Mouse (Mus musculus): Measurements from ENCODE around the gene Gm21961.
"Not testable (repeated sequence)": the region's sequence is repeated elsewhere in the genome, so short reads cannot be mapped to it uniquely, and the experiment has no call there.

Gene Gm21961

GRCm38 (mm10) chr15:65014804-65015203 is at the start of gene Gm21961:
Gene Gm21961 (minus strand): TSS chr15:65014904.
- no peak for DNase-seq

DNA sequence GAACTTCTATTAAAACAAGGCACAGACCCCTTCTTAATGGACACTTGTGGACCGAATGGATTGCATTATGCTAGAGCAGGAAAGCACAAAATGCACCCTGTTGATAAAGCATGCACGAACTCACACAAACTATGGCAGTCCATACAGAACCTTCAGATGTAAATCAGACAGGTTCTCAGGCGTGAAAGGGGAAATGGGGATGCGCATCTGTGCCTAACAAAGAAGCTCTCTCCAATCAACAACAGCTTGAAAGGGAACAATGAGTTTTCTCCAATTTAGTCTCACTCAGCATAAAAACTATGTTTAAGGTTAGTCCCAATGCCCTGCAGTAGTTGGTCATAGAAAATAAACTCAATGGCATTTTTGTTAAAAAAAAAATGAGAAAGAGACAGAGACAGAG is 27.3 kb upstream of the Gm21961 start:
- DNase-seq = no peak

- DNase-seq = not testable (repeated sequence)
Measured at GRCm38 (mm10) chr15:65039216-65039615, 24.5 kb upstream of the Gm21961 start.

DNA sequence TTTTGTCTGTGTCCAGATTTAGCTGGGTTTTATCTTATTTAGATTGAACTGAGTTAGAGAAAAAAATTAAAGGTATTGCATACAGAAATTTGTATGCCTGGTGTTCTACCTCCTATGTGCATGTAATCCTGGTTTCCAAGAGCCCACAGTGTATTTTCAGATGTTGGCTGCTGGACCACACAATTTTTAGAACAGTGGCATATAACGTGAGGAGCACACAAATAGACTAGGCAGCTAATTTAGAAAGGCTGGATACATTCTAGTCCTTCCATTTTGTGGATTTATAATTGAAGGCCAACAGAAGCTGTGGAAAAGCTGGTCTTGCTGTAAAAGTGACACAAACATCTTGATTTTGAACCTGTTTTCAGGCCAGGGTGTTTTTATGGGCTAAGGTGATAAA is 3.3 kb upstream of the Gm21961 start:
- DNase-seq = no peak

- DNase-seq = peak; percentile 6
Measured at GRCm38 (mm10) chr15:65006177-65006576, 8.5 kb downstream of the Gm21961 start.

GRCm38 (mm10) chr15:64994498-64994897 is 20.2 kb downstream of the Gm21961 start:
- no peak for DNase-seq

- DNase-seq = no peak
Measured at GRCm38 (mm10) chr15:64979976-64980375, 34.7 kb downstream of the Gm21961 start.

GRCm38 (mm10) chr15:64976044-64976805 is 38.5 kb downstream of the Gm21961 start:
- DNase-seq = no peak
